Mouse (Mus musculus) hindbrain, embryonic 11.5 days (tissue): ENCODE data around the gene Tubal3. TPM values are rescaled to one million over a fixed set of nuclear protein-coding genes. Genes with fewer than 3 reads are reported as not detected.

Source experiments
- ATAC-seq: fragments of 200-750 bp; cut with Nextera tagmentation; 2 replicates; pipeline ENCODE4 v1.8.0; 2017; ENCODE audit warnings: mild to moderate bottlenecking, moderate TSS enrichment, moderate library complexity; ENCODE audit not compliant: low FRiP score
- DNase-seq: peaks from one replicate; pipeline ENCODE4 v3.0.0-alpha.2; 2015; ENCODE audit warnings: low spot score
- H3K27ac ChIP-seq: fragments of 300-500 bp; sonication (generic); 2 replicates; pipeline ENCODE4 v1.5.1; 2014; ENCODE audit warnings: mild to moderate bottlenecking, low read depth, low read length
- H3K27me3 ChIP-seq: fragments of 300-500 bp; sonication (generic); 2 replicates; pipeline ENCODE4 v1.6.1; 2014; ENCODE audit warnings: mild to moderate bottlenecking, low read length, moderate library complexity, mixed read lengths; ENCODE audit not compliant: control insufficient read depth, insufficient read depth
- H3K36me3 ChIP-seq: fragments of 300-500 bp; sonication (generic); 2 replicates; pipeline ENCODE4 v1.6.1; 2014; ENCODE audit warnings: mild to moderate bottlenecking, low read length, moderate library complexity, mixed read lengths; ENCODE audit not compliant: control insufficient read depth, insufficient read depth
- H3K4me1 ChIP-seq: fragments of 300-500 bp; sonication (generic); replicated peaks from 2 replicates; pipeline ENCODE4 v1.6.1; 2014; ENCODE audit warnings: low read length, mixed read lengths; ENCODE audit not compliant: control insufficient read depth, insufficient read depth
- H3K4me2 ChIP-seq: fragments of 300-500 bp; sonication (generic); replicated peaks from 2 replicates; pipeline ENCODE4 v1.6.1; 2014; ENCODE audit warnings: mild to moderate bottlenecking, low read depth, low read length
- H3K4me3 ChIP-seq: fragments of 300-500 bp; sonication (generic); 2 replicates; pipeline ENCODE4 v1.5.1; 2014; ENCODE audit warnings: low read depth, low read length
- H3K9ac ChIP-seq: fragments of 300-500 bp; sonication (generic); 2 replicates; pipeline ENCODE4 v1.6.1; 2014; ENCODE audit warnings: low read depth, low read length
- H3K9me3 ChIP-seq: fragments of 300-500 bp; sonication (generic); 2 replicates; pipeline ENCODE4 v1.6.1; 2016; ENCODE audit warnings: low read length; ENCODE audit not compliant: control insufficient read depth
- WGBS: fragments of 180-500 bp; shearing (Covaris S2); extraction: QIAGEN DNeasy Blood & Tissue Kit; methylation state at CpG from one replicate; pipeline ENCODE4 v1.1.7; 2014; 5-methylcytosine and 5-hydroxymethylcytosine counted together
- polyA plus RNA-seq: library from polyadenylated mRNA; unstranded; fragments of >200 nt; fragmentation: Nextera tagmentation; extraction: Ambion mirVana; gene quantifications from 2 replicates; pipeline ENCODE4 v1.2.1, GENCODE M21; 2014

Tubal3 gene
- polyA plus RNA-seq, 1 experiment from 2014 or later: not detected

DNA sequence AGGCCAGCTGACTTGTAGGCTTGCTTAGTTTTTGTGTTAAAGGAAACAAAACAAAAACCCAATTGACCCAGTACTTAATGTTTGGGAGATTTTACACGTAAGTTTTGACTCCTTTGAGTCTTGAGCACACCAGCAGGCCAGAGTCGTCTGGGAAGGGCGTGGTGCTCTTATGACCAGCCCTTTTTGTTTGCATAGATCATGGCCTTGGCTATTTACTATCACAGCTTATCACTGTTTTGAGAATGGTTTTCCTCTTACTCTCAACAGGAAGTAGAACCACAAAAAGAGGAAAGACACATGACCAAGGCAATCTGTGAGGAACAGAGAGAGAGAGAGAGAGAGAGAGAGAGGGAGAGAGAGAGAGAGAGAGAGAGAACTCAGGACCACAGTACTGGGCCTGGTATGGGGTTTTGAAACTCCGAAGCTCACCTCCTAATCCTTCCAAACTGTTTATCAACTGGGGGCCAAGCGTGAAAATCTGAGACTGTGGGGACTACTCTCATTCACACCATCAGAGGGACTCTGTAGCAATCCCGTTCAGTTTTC is 10.8 kb upstream of the Tubal3 start:
- no peaks in the 10 kb centered on the region for H3K27me3 ChIP-seq
- ATAC-seq: no peak
- no peaks in the 10 kb centered on the region for H3K4me1 ChIP-seq
- H3K9ac ChIP-seq: no peak overlapping the region
- no peak overlapping the region for H3K27ac ChIP-seq
- 86% methylated on average over 6 of the region's 6 CpGs for WGBS
- H3K9me3 ChIP-seq: no peaks in the 10 kb centered on the region
- no peak for DNase-seq
- H3K4me3 ChIP-seq: no peak overlapping the region
- no peak overlapping the region for H3K4me2 ChIP-seq
- H3K36me3 ChIP-seq: no peaks in the 10 kb centered on the region

- H3K27me3 ChIP-seq: no peaks in the 10 kb centered on the region
- no peak overlapping the region for H3K27ac ChIP-seq
- no peaks in the 10 kb centered on the region for H3K36me3 ChIP-seq
- H3K4me3 ChIP-seq: no peak overlapping the region
- DNase-seq (no peak), ATAC-seq (no peak)
- no peaks in the 10 kb centered on the region for H3K4me1 ChIP-seq
- H3K9ac ChIP-seq: no peak overlapping the region
- 90% methylated on average over 4 of the region's 4 CpGs for WGBS
- H3K4me2 ChIP-seq: no peak overlapping the region
- H3K9me3 ChIP-seq: no peaks in the 10 kb centered on the region
Observed at GRCm38 (mm10) chr13:3908262-3908661, 9.8 kb upstream of the Tubal3 start.

DNA sequence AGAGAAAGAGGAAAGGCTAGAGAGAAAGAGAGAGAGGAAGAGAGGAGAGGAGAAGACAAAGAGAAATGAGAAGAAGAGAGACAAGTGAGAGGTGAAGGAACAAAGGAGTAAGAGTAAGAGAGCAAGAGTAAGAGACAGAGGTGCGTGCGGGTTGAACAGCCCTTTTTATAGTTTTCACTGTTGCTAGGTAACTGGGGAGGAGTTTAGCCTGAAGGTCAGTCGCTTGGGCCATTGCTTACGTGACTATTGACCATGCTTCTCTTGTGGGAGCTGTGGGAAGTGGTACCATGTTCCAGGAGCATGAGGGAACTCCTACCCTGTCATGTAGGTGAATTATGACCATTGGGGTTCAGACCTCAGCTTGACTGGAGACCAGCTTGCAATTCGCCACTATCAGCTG is 7.7 kb upstream of the Tubal3 start:
- DNase-seq (no peak), ATAC-seq (no peak)
- Histone ChIP-seq H3K4me1 (no peaks in the 10 kb centered on the region), H3K36me3 (no peaks in the 10 kb centered on the region), H3K9ac (no peak overlapping the region), H3K27ac (no peak overlapping the region), H3K4me3 (no peak overlapping the region), H3K27me3 (no peaks in the 10 kb centered on the region), H3K4me2 (no peak overlapping the region), H3K9me3 (no peaks in the 10 kb centered on the region)
- 84% methylated on average over 5 of the region's 5 CpGs for WGBS

DNA sequence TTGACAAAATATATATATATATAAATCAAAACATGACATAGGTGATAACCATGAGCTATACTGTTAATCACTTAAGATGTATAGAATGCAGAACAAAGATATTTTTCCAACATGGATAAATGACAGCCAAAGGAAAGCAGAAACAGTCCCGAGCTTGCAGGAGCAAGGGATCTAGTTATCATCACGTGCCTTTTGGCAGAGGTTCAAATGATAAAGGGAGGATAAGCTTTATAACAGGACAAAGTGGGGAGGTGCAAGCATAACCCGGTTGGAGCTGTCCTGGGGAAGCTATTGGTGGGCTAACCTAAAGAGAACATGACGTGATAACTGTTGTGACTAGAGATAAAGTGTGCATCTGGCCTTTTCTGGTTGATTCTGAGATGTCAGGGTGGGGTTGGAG is 4.6 kb upstream of the Tubal3 start:
- H3K27me3 ChIP-seq: no peaks in the 10 kb centered on the region
- DNase-seq: no peak
- WGBS: 95% methylated on average over 4 of the region's 4 CpGs
- no peak for ATAC-seq
- H3K27ac ChIP-seq: no peak overlapping the region
- H3K4me1 ChIP-seq: no peaks in the 10 kb centered on the region
- H3K4me3 ChIP-seq: no peak overlapping the region
- no peaks in the 10 kb centered on the region for H3K9me3 ChIP-seq
- no peak overlapping the region for H3K4me2 ChIP-seq
- no peak overlapping the region for H3K9ac ChIP-seq
- H3K36me3 ChIP-seq: no peaks in the 10 kb centered on the region

DNA sequence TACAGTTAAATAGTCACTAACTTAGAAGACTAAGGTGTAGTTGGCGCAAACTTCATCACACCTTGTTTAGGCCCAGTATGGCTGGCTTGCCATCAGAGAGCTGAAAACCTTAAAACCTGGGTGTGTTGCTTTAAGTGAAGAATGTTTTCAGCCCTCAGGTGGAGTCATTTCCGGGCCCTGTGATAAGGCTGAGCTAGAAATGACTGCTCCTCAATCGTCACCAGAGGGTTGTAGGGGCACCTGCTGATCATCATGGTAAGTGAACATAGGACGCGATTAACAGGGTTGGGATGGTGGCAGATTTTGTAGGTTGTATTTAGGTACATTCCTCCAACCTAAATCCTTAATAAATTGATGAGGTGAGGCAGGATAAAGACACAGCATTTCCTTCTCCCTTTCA is 6.4 kb downstream of the Tubal3 start:
- Histone ChIP-seq H3K36me3 (no peaks in the 10 kb centered on the region), H3K27ac (no peak overlapping the region), H3K27me3 (no peaks in the 10 kb centered on the region), H3K9ac (no peak overlapping the region), H3K4me2 (no peak overlapping the region), H3K4me3 (no peak overlapping the region), H3K9me3 (no peaks in the 10 kb centered on the region), H3K4me1 (no peaks in the 10 kb centered on the region)
- no peak for DNase-seq
- WGBS: 91% methylated on average over 5 of the region's 5 CpGs
- ATAC-seq: no peak

DNA sequence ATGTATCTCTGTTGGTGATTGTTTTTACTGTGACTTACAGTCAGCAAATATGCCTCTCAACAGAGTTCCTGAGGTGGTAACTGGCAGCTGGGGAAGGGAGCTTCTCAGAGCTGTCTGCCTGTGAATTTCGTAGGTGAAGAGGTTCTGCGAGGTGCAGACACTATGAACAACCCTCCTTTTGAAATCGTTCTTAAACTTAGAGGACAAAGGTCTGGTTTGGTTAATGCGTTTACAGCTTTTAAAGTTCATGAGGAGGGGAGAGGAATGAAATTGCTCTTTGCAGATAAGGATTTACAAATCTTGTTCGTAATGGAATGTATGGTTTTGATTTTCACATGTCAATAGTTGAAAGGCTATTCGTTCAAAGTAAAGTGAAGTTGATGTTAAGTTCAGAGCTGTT is 7.6 kb downstream of the Tubal3 start:
- no peak overlapping the region for H3K4me2 ChIP-seq
- H3K9ac ChIP-seq: no peak overlapping the region
- H3K36me3 ChIP-seq: no peaks in the 10 kb centered on the region
- no peak overlapping the region for H3K4me3 ChIP-seq
- H3K9me3 ChIP-seq: no peaks in the 10 kb centered on the region
- no peak for DNase-seq
- ATAC-seq: no peak
- no peaks in the 10 kb centered on the region for H3K27me3 ChIP-seq
- H3K27ac ChIP-seq: no peak overlapping the region
- WGBS: 88% methylated on average over 6 of the region's 6 CpGs
- no peaks in the 10 kb centered on the region for H3K4me1 ChIP-seq

GRCm38 (mm10) chr13:3926046-3926445 is 8.0 kb downstream of the Tubal3 start:
- Histone ChIP-seq H3K27me3 (no peaks in the 10 kb centered on the region), H3K9me3 (no peaks in the 10 kb centered on the region), H3K4me1 (no peaks in the 10 kb centered on the region), H3K4me3 (no peak overlapping the region), H3K36me3 (no peaks in the 10 kb centered on the region), H3K4me2 (no peak overlapping the region), H3K27ac (no peak overlapping the region), H3K9ac (no peak overlapping the region)
- no peak for DNase-seq
- 89% methylated on average over 6 of the region's 6 CpGs for WGBS
- no peak for ATAC-seq

DNA sequence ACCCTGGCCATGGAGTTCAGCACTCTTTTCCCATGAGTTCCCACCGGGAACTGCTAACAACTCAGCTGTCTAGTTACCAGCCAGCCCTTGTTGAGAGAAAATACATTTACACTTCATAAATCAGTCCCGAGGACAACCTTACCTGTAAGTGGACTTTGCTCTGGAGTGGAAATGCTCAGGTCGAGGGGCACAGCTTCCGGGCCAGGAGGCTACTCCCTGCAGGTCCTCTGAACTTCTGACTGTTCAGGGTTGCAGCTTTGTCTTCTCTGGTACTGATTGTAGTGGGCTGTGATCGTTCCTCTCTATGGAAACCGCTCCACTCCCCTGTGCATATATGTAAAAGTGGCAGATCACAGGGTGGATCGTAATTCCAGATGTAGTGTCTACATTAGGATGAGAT is 26.6 kb downstream of the Tubal3 start:
- Histone ChIP-seq H3K4me3 (no peak overlapping the region), H3K4me2 (no peak overlapping the region), H3K9ac (no peak overlapping the region), H3K27ac (no peak overlapping the region), H3K36me3 (no peaks in the 10 kb centered on the region), H3K9me3 (no peaks in the 10 kb centered on the region), H3K4me1 (no peaks in the 10 kb centered on the region), H3K27me3 (no peaks in the 10 kb centered on the region)
- DNase-seq (no peak), ATAC-seq (no peak)
- 86% methylated on average over 7 of the region's 7 CpGs for WGBS

- H3K9me3 ChIP-seq: no peaks in the 10 kb centered on the region
- H3K27ac ChIP-seq: no peak within 1 kb of the TSS
- H3K4me3 ChIP-seq: no peak within 1 kb of the TSS
- ATAC-seq (no peak), DNase-seq (no peak)
- no peaks in the 10 kb centered on the region for H3K36me3 ChIP-seq
- H3K4me1 ChIP-seq: no peaks in the 10 kb centered on the region
- no peaks in the 10 kb centered on the region for H3K27me3 ChIP-seq
- no peak within 1 kb of the TSS for H3K4me2 ChIP-seq
- WGBS: 78% methylated on average over 2 of the region's 2 CpGs
- no peak within 1 kb of the TSS for H3K9ac ChIP-seq
Observed at GRCm38 (mm10) chr13:3945249-3945648, 27.2 kb downstream of the Tubal3 start, which contains the start of gene Ucn3. Gene Ucn3 (minus strand): TSS chr13:3945349.
